Mouse (Mus musculus) thymus, adult 18-20 months (tissue): ENCODE measurements around the gene Gm29582.
"Not testable (repeated sequence)": the region's sequence is repeated elsewhere in the genome, so short reads cannot be mapped to it uniquely, and the experiment has no call there.

Experiments
- DNase-seq, 2 experiments: peaks; one replicate each; pipeline ENCODE4 v3.0.0; 2022; ENCODE audit warnings: mixed read lengths in 2 of 2

The Gm29582 gene

GRCm38 (mm10) chrY:30738461-30738860 lies at the start of gene Gm29582:
Gene Gm29582, minus strand, starts transcription at chrY:30738561.
- DNase-seq, result not testable (repeated sequence)
